7 mouse cellular contexts compared by ENCODE assay signal in genomic region chr5:53995316-53995715, GRCm38 (mm10). TPM values are rescaled to one million over a fixed set of nuclear protein-coding genes. Genes with fewer than 3 reads are reported as not detected.
A peak's percentile ranks its signal among the peaks of the same experiment; 100 is the strongest.
DNase-seq lines count a peak whose midpoint lies in the region; ATAC-seq and TF ChIP-seq lines count a peak whose summit lies in the region.

No protein-coding gene starts in this region.

- H3K4me1 ChIP-seq in embryonic facial prominence, embryonic 12.5 days: peaks cover 11% of the 10 kb centered on the region
- H3K4me1 ChIP-seq in kidney, adult 2 months (ENCODE audit: control insufficient read depth, insufficient read depth, low read length): peaks cover 4% of the 10 kb centered on the region; the same call in 1 of the 2 replicates
- peaks cover 14% of the 10 kb centered on the region for H3K4me1 ChIP-seq in limb, embryonic 14.5 days (ENCODE audit: control insufficient read depth, insufficient read depth, low read length)
- H3K4me1 ChIP-seq in midbrain, embryonic 16.5 days (ENCODE audit: control insufficient read depth, insufficient read depth, low read length): peaks cover 18% of the 10 kb centered on the region
- H3K4me1 ChIP-seq in spleen, adult 2 months (ENCODE audit: control insufficient read depth, insufficient read depth, insufficient read length): no peaks in the 10 kb centered on the region

- no peaks in the 10 kb centered on the region for H3K36me3 ChIP-seq in embryonic facial prominence, embryonic 12.5 days
- no peaks in the 10 kb centered on the region for H3K36me3 ChIP-seq in kidney, adult 2 months (ENCODE audit: control insufficient read depth, insufficient read depth, low read length)
- H3K36me3 ChIP-seq in limb, embryonic 14.5 days (ENCODE audit: control insufficient read depth, insufficient read depth, low read length): no peaks in the 10 kb centered on the region
- H3K36me3 ChIP-seq in midbrain, embryonic 16.5 days (ENCODE audit: control insufficient read depth, insufficient read depth, low read length): no peaks in the 10 kb centered on the region
- no peaks in the 10 kb centered on the region for H3K36me3 ChIP-seq in spleen, adult 2 months (ENCODE audit: control insufficient read depth, insufficient read depth, low read length)

- H3K27ac ChIP-seq in embryonic facial prominence, embryonic 12.5 days: no peak overlapping the region
- peak overlapping the region; percentile 55; the same call in 1 of the 2 replicates for H3K27ac ChIP-seq in kidney, adult 2 months (ENCODE audit: insufficient read depth, low read depth, low read length)
- no peak overlapping the region for H3K27ac ChIP-seq in limb, embryonic 14.5 days (replicated peaks; ENCODE audit: low read depth, low read length)
- peak overlapping the region; percentile 38; the same call in 1 of the 2 replicates for H3K27ac ChIP-seq in midbrain, embryonic 16.5 days (ENCODE audit: low read length)
- peak overlapping the region; percentile 66 for H3K27ac ChIP-seq in spleen, adult 2 months (ENCODE audit: insufficient read depth, low read length)

- H3K27me3 ChIP-seq in embryonic facial prominence, embryonic 12.5 days: no peaks in the 10 kb centered on the region
- H3K27me3 ChIP-seq in kidney, adult 2 months (replicated peaks; ENCODE audit: control insufficient read depth, insufficient read depth, low read length): no peaks in the 10 kb centered on the region
- H3K27me3 ChIP-seq in limb, embryonic 14.5 days (ENCODE audit: control insufficient read depth, insufficient read depth, low read length): no peaks in the 10 kb centered on the region
- H3K27me3 ChIP-seq in midbrain, embryonic 16.5 days (ENCODE audit: control insufficient read depth, insufficient read depth, low read depth, low read length): no peaks in the 10 kb centered on the region
- H3K27me3 ChIP-seq in spleen, adult 2 months (ENCODE audit: control insufficient read depth, insufficient read depth, low read length): no peaks in the 10 kb centered on the region

- H3K4me3 ChIP-seq in embryonic facial prominence, embryonic 12.5 days: peak overlapping the region; percentile 47
- peak overlapping the region; percentile 64 for H3K4me3 ChIP-seq in kidney, adult 2 months (ENCODE audit: insufficient read depth, low read depth, low read length)
- peak overlapping the region; percentile 48 for H3K4me3 ChIP-seq in limb, embryonic 14.5 days (replicated peaks; ENCODE audit: low read length)
- H3K4me3 ChIP-seq in midbrain, embryonic 16.5 days (ENCODE audit: low read depth, low read length): peak overlapping the region; percentile 55
- H3K4me3 ChIP-seq in spleen, adult 2 months (ENCODE audit: extremely low read depth, insufficient read depth, insufficient read length): peak overlapping the region; percentile 63

- peak; percentile 7; the same call in 1 of the 2 replicates for ATAC-seq in embryonic facial prominence, embryonic 12.5 days (ENCODE audit: insufficient number of reproducible peaks, insufficient read depth, low FRiP score, low TSS enrichment)
- peak; percentile 14; the same call in 1 of the 2 replicates for ATAC-seq in limb, embryonic 14.5 days (ENCODE audit: low FRiP score, low read depth)
- peak; percentile 34 for ATAC-seq in midbrain, embryonic 16.5 days

- under 1% methylated on average over 34 of the region's 34 CpGs for WGBS in embryonic facial prominence, embryonic 12.5 days
- WGBS in kidney, adult 2 months: under 1% methylated on average over 34 of the region's 34 CpGs
- WGBS in limb, embryonic 14.5 days: under 1% methylated on average over 33 of the region's 34 CpGs
- under 1% methylated on average over 34 of the region's 34 CpGs for WGBS in midbrain, embryonic 16.5 days
- WGBS in spleen, adult 2 months: under 1% methylated on average over 34 of the region's 34 CpGs

- peak; percentile 86 to 92 for DNase-seq in adrenal gland, postnatal 36 days
- peak; percentile 85 to 91 for DNase-seq in heart, adult 18-20 months
- DNase-seq in kidney, adult 2 months: peak; percentile 90
- DNase-seq in limb, embryonic 14.5 days (ENCODE audit: low spot score): peak; percentile 70
- DNase-seq in spleen, adult 2 months (ENCODE audit: low read depth in 1 of 2, low spot score in 2 of 2): peak; percentile 74 to 89

- no peak for TF ChIP-seq CTCF in kidney, adult 2 months (conservative IDR thresholded peaks at IDR 0.05; ENCODE audit: insufficient read depth, insufficient read length, low read depth, low read length)
- TF ChIP-seq CTCF in spleen, adult 2 months (IDR thresholded peaks at IDR 0.05; ENCODE audit: extremely low read depth, insufficient read depth, insufficient read length, insufficient replicate concordance): no peak

- H3K9ac ChIP-seq in embryonic facial prominence, embryonic 12.5 days: peak overlapping the region; percentile 45
- peak overlapping the region; percentile 40; the same call in 1 of the 2 replicates for H3K9ac ChIP-seq in limb, embryonic 14.5 days (ENCODE audit: low read depth, low read length, severe bottlenecking)
- H3K9ac ChIP-seq in midbrain, embryonic 16.5 days (ENCODE audit: low read depth, low read length): peak overlapping the region; percentile 68

- peak overlapping the region; percentile 88 for H3K4me2 ChIP-seq in embryonic facial prominence, embryonic 12.5 days (replicated peaks)
- peak overlapping the region; percentile 84 for H3K4me2 ChIP-seq in limb, embryonic 14.5 days (replicated peaks; ENCODE audit: low read depth, low read length, severe bottlenecking)
- peak overlapping the region; percentile 91 for H3K4me2 ChIP-seq in midbrain, embryonic 16.5 days (ENCODE audit: low read length)

- no peak for TF ChIP-seq POLR2A in kidney, adult 2 months (IDR thresholded peaks at IDR 0.05; ENCODE audit: low read depth, low read length)
- no peak for TF ChIP-seq POLR2A in limb, embryonic 14.5 days (IDR thresholded peaks at IDR 0.05; ENCODE audit: borderline replicate concordance, extremely low read depth, insufficient read depth, insufficient read length)
- no peak; the same call in 1 of the 2 replicates for TF ChIP-seq POLR2A in spleen, adult 2 months (IDR thresholded peaks at IDR 0.05; ENCODE audit: low read depth, low read length)

- no peaks in the 10 kb centered on the region for H3K9me3 ChIP-seq in embryonic facial prominence, embryonic 12.5 days
- H3K9me3 ChIP-seq in limb, embryonic 14.5 days (ENCODE audit: control insufficient read depth, low read length): no peaks in the 10 kb centered on the region
- H3K9me3 ChIP-seq in midbrain, embryonic 16.5 days (replicated peaks; ENCODE audit: control insufficient read depth, low read length, poor library complexity, severe bottlenecking): no peaks in the 10 kb centered on the region

RNA-seq across cellular contexts. Expression of gene Stim2, which starts 3.0 kb away (rescaled TPM):
- total RNA-seq in adrenal gland, postnatal 36 days (2021): 10 to 100 TPM; 25.6 to 29.1 TPM
- polyA plus RNA-seq in embryonic facial prominence, embryonic 12.5 days (2016; fragmentation: Nextera tagmentation; extraction: Ambion mirVana): 18.9 and 19.4 TPM in 2 replicates
- total RNA-seq in heart, adult 18-20 months (2021): 10 to 100 TPM; 14.0 to 15.3 TPM
- polyA plus RNA-seq in kidney, adult 2 months (2012; rRNA removed): 10.3 and 14.7 TPM in 2 replicates
- 13.6 and 17.5 TPM in 2 replicates for polyA plus RNA-seq in limb, embryonic 14.5 days (2012; rRNA removed)
- polyA plus RNA-seq in limb, embryonic 14.5 days (2014; fragmentation: Nextera tagmentation; extraction: Ambion mirVana): 21.1 and 27.4 TPM in 2 replicates
- polyA plus RNA-seq in midbrain, embryonic 16.5 days (2015; fragmentation: Nextera tagmentation; extraction: Ambion mirVana): 26.3 and 28.9 TPM in 2 replicates
- polyA plus RNA-seq in spleen, adult 2 months (2012; rRNA removed): 12.6 and 15.5 TPM in 2 replicates

Comparison
In these comparisons a context has a peak if more than half of its experiments do, and no peak if none do; other contexts are left out.
1. H3K27ac ChIP-seq: peak in kidney, adult 2 months (single experiment), midbrain, embryonic 16.5 days (single experiment) and spleen, adult 2 months (single experiment); none in embryonic facial prominence, embryonic 12.5 days (single experiment) and limb, embryonic 14.5 days (single experiment).
2. Peak in every context shown above with its lines, with median percentiles within 50 percentile points of each other: DNase-seq, ATAC-seq, H3K4me2 ChIP-seq, H3K4me3 ChIP-seq and H3K9ac ChIP-seq.